Mouse (Mus musculus) cerebellum, adult 2 months (tissue): ENCODE results near the gene Cmc1.

ENCODE experiments used
- CTCF ChIP-seq: fragments of 200-500 bp; IDR thresholded peaks from 2 replicates; pipeline ENCODE4 v1.5.1; 2011; ENCODE audit warnings: low read depth, mild to moderate bottlenecking, control low read depth, low read length, moderate library complexity, borderline replicate concordance; ENCODE audit not compliant: insufficient read depth
- POLR2A ChIP-seq: fragments of 200-500 bp; IDR thresholded peaks from 2 replicates; pipeline ENCODE4 v1.6.1; 2011; ENCODE audit warnings: low read length, control low read depth, borderline replicate concordance; ENCODE audit not compliant: insufficient read depth

GRCm38 (mm10) chr9:118101802-118102201, 48.2 kb downstream of the Cmc1 start:
- no peak for TF ChIP-seq CTCF
- no peak for TF ChIP-seq POLR2A
